Mouse (Mus musculus) forebrain, embryonic 13.5 days (tissue): ENCODE measurements around the gene Pkn3. TPM values are rescaled to one million over a fixed set of nuclear protein-coding genes. Genes with fewer than 3 reads are reported as not detected.
A peak's percentile ranks its signal among the peaks of the same experiment; 100 is the strongest.
"Not testable (repeated sequence)": the region's sequence is repeated elsewhere in the genome, so short reads cannot be mapped to it uniquely, and the experiment has no call there.

Experiments used
- ATAC-seq: fragments of 200-750 bp; cut with Nextera tagmentation; 2 replicates; pipeline ENCODE4 v1.8.0; 2017
- H3K27ac ChIP-seq: fragments of 300-500 bp; sonication (generic); 2 replicates; pipeline ENCODE4 v1.5.1; 2015; ENCODE audit warnings: inconsistent platforms, mild to moderate bottlenecking, moderate library complexity
- H3K27me3 ChIP-seq: fragments of 300-500 bp; sonication (generic); 2 replicates; pipeline ENCODE4 v1.6.1; 2015; ENCODE audit warnings: mild to moderate bottlenecking, inconsistent platforms
- H3K36me3 ChIP-seq: fragments of 300-500 bp; sonication (generic); 2 replicates; pipeline ENCODE4 v1.6.1; 2015; ENCODE audit warnings: mild to moderate bottlenecking, inconsistent platforms; ENCODE audit not compliant: poor library complexity, severe bottlenecking
- H3K4me1 ChIP-seq: fragments of 300-500 bp; sonication (generic); 2 replicates; pipeline ENCODE4 v1.6.1; 2015; ENCODE audit warnings: inconsistent platforms
- H3K4me2 ChIP-seq: fragments of 300-500 bp; sonication (generic); 2 replicates; pipeline ENCODE4 v1.6.1; 2015; ENCODE audit warnings: inconsistent platforms, mild to moderate bottlenecking, moderate library complexity
- H3K4me3 ChIP-seq: fragments of 300-500 bp; sonication (generic); 2 replicates; pipeline ENCODE4 v1.5.1; 2015; ENCODE audit warnings: mild to moderate bottlenecking, inconsistent platforms
- H3K9ac ChIP-seq: fragments of 300-500 bp; sonication (generic); 2 replicates; pipeline ENCODE4 v1.6.1; 2015; ENCODE audit warnings: mild to moderate bottlenecking, inconsistent platforms
- H3K9me3 ChIP-seq: fragments of 300-500 bp; sonication (generic); replicated peaks from 2 replicates; pipeline ENCODE4 v1.6.1; 2016; ENCODE audit warnings: inconsistent platforms
- WGBS: fragments of 180-500 bp; shearing (Covaris S2); methylation state at CpG from one replicate; pipeline ENCODE4 v1.1.7; 2015; 5-methylcytosine and 5-hydroxymethylcytosine counted together
- polyA plus RNA-seq: library from polyadenylated mRNA; unstranded; fragments of >200 nt; fragmentation: Nextera tagmentation; extraction: Ambion mirVana; gene quantifications from 2 replicates; pipeline ENCODE4 v1.2.1, GENCODE M21; 2015

The Pkn3 gene
- polyA plus RNA-seq, 1 experiment from 2014 or later: 5.7 TPM

GRCm38 (mm10) chr2:30134378-30134711, 56.9 kb downstream of the Pkn3 start:
- peak overlapping the region; percentile 73 for H3K4me3 ChIP-seq
- 31% methylated on average over 6 of the region's 6 CpGs for WGBS
- no peaks in the 10 kb centered on the region for H3K27me3 ChIP-seq
- peak overlapping the region; percentile 85 for H3K9ac ChIP-seq
- H3K9me3 ChIP-seq: no peaks in the 10 kb centered on the region
- peaks cover 36% of the 10 kb centered on the region for H3K36me3 ChIP-seq
- ATAC-seq: 0 out of 2 replicates have a peak, but pooled peaks have one; percentile 1
- H3K4me1 ChIP-seq: peaks cover 26% of the 10 kb centered on the region
- H3K4me2 ChIP-seq: peak overlapping the region; percentile 93
- H3K27ac ChIP-seq: 0 out of 2 replicates have a peak overlapping the region, but pooled peaks have one; percentile 52

DNA sequence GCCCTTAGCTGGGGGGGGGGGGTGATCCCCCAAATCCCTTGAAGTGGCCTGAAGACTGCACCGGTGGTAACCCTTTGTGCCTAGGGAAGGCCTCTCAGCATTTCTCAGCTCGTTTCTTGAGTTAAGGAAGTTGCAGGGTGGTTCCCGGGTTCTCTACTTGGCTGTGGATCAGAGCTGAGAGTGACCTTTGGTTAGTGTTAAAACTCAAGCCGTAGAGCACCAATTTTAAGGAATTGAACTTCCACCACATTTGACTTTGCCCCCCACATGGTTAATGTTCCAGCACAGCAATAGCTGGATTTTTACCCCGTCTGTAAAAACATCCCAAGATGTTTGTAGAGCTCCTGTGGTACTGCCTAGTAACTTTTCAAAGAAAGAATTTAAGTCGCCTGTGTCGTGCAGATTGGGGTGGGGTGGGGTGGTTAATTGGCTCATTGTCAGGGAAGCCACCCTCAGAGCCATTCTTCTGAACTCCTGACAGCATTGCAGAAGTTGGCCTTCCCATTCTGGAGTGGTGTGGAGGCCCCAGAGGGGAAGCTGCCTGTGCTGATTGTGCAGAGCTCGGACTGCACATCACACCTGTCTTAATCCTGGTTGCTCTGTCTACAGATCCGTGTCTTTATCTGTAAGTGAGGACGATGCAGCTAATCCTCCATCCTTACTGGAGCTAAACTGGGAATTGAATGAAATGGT, 57.6 kb downstream of the Pkn3 start:
- Histone ChIP-seq H3K9me3 (no peaks in the 10 kb centered on the region), H3K27me3 (no peaks in the 10 kb centered on the region), H3K4me1 (peaks cover 26% of the 10 kb centered on the region), H3K36me3 (peaks cover 38% of the 10 kb centered on the region), H3K27ac (no peak overlapping the region), H3K9ac (peak overlapping the region; percentile 85), H3K4me2 (peak overlapping the region; percentile 93), H3K4me3 (peak overlapping the region; percentile 73)
- 45% methylated on average over 10 of the region's 10 CpGs for WGBS
- no peak for ATAC-seq

DNA sequence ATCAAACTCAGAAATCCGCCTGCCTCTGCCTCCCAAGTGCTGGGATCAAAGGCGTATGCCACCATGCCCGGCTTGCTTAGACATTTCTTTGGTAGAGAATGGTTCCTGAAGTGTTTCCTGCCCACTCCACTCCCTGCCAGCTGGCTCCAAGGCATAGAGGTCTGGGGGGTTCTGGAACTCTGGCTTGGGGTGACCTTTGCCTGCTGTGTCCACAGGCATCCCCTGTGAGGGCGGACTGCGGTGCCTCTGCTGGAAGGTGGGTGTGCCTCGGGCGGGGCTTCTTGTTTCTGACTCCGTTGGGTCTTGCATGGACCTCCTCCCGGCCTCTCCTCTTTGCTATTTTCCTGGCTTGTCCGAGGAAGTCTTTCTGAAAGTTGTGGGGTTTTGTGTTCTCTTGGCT, 59.0 kb downstream of the Pkn3 start:
- no peak for ATAC-seq
- no peaks in the 10 kb centered on the region for H3K9me3 ChIP-seq
- H3K9ac ChIP-seq: no peak overlapping the region
- no peak overlapping the region for H3K27ac ChIP-seq
- H3K36me3 ChIP-seq: peaks cover 52% of the 10 kb centered on the region
- H3K4me1 ChIP-seq: peaks cover 26% of the 10 kb centered on the region
- H3K4me3 ChIP-seq: no peak overlapping the region
- H3K27me3 ChIP-seq: no peaks in the 10 kb centered on the region
- WGBS: 90% methylated on average over 10 of the region's 10 CpGs
- H3K4me2 ChIP-seq: no peak overlapping the region

GRCm38 (mm10) chr2:30140021-30140420, 62.5 kb downstream of the Pkn3 start:
- not testable (repeated sequence) for H3K9me3 ChIP-seq, ATAC-seq, H3K4me3 ChIP-seq, H3K27me3 ChIP-seq, H3K4me1 ChIP-seq, H3K27ac ChIP-seq, H3K9ac ChIP-seq, H3K4me2 ChIP-seq
- 91% methylated on average over 4 of the region's 4 CpGs for WGBS
- peaks cover 88% of the 10 kb centered on the region for H3K36me3 ChIP-seq

Other genes starting within 250 kb of the Pkn3 start
- gene Cercam, start 208.5 kb upstream of the Pkn3 start, polyA plus RNA-seq: 5.8 and 7.7 TPM in 2 replicates
- gene Odf2, start 188.5 kb upstream of the Pkn3 start, polyA plus RNA-seq: 77.4 and 91.8 TPM in 2 replicates
- 82.5 and 83.3 TPM in 2 replicates for gene Gle1, start 142.3 kb upstream of the Pkn3 start, polyA plus RNA-seq
- 157 and 178 TPM in 2 replicates for gene Sptan1, start 112.1 kb upstream of the Pkn3 start, polyA plus RNA-seq
- 50.8 and 57.2 TPM in 2 replicates for gene Wdr34, start 28.8 kb upstream of the Pkn3 start, polyA plus RNA-seq
- 587 and 610 TPM in 2 replicates for gene Set, start 20.3 kb upstream of the Pkn3 start, polyA plus RNA-seq
- 21.0 and 21.2 TPM in 2 replicates for gene Zdhhc12, start 16.0 kb downstream of the Pkn3 start, polyA plus RNA-seq
- gene Zer1, start 46.9 kb downstream of the Pkn3 start, polyA plus RNA-seq: 10.5 and 10.9 TPM in 2 replicates
- 12.3 and 14.1 TPM in 2 replicates for gene Tbc1d13, start 56.1 kb downstream of the Pkn3 start, polyA plus RNA-seq
- gene Endog, start 93.8 kb downstream of the Pkn3 start, polyA plus RNA-seq: 9.5 and 10.4 TPM in 2 replicates
- 62.1 and 71.1 TPM in 2 replicates for gene Spout1, start 100.8 kb downstream of the Pkn3 start, polyA plus RNA-seq
- 11.6 and 12.4 TPM in 2 replicates for gene Kyat1, start 128.2 kb downstream of the Pkn3 start, polyA plus RNA-seq
- 57.9 and 58.3 TPM in 2 replicates for gene Lrrc8a, start 160.0 kb downstream of the Pkn3 start, polyA plus RNA-seq
- 0.21 and 0.36 TPM in 2 replicates for gene Gm28035, start 162.9 kb downstream of the Pkn3 start, polyA plus RNA-seq
- gene Phyhd1, start 188.5 kb downstream of the Pkn3 start, polyA plus RNA-seq: 5.3 and 6.8 TPM in 2 replicates
- gene Gm28038, start 203.4 kb downstream of the Pkn3 start, polyA plus RNA-seq: not detected in 2 replicates
- 28.0 and 30.6 TPM in 2 replicates for gene Dolk, start 208.7 kb downstream of the Pkn3 start, polyA plus RNA-seq
- 24.9 and 32.7 TPM in 2 replicates for gene Nup188, start 208.7 kb downstream of the Pkn3 start, polyA plus RNA-seq